Mouse (Mus musculus) midbrain, embryonic 11.5 days (tissue): Measurements from ENCODE around the gene Mmaa. TPM values are rescaled to one million over a fixed set of nuclear protein-coding genes. Genes with fewer than 3 reads are reported as not detected.

Experiments used
- ATAC-seq: fragments of 200-750 bp; cut with Nextera tagmentation; 2 replicates; pipeline ENCODE4 v1.8.0; 2017; ENCODE audit warnings: moderate TSS enrichment, moderate library complexity; ENCODE audit not compliant: low FRiP score
- DNase-seq: peaks from one replicate; pipeline ENCODE4 v3.0.0; 2015; ENCODE audit warnings: low spot score; ENCODE audit errors: missing footprints
- H3K27ac ChIP-seq: fragments of 300-500 bp; sonication (generic); 2 replicates; pipeline ENCODE4 v1.5.1; 2014; ENCODE audit warnings: low read depth, low read length
- H3K27me3 ChIP-seq: fragments of 300-500 bp; sonication (generic); 2 replicates; pipeline ENCODE4 v1.6.1; 2014; ENCODE audit warnings: mild to moderate bottlenecking, low read length, moderate library complexity, mixed read lengths; ENCODE audit not compliant: control insufficient read depth, insufficient read depth
- H3K36me3 ChIP-seq: fragments of 300-500 bp; sonication (generic); 2 replicates; pipeline ENCODE4 v1.6.1; 2014; ENCODE audit warnings: mild to moderate bottlenecking, low read length, moderate library complexity, mixed read lengths; ENCODE audit not compliant: control insufficient read depth, insufficient read depth
- H3K4me1 ChIP-seq: fragments of 300-500 bp; sonication (generic); 2 replicates; pipeline ENCODE4 v1.6.1; 2014; ENCODE audit warnings: low read length; ENCODE audit not compliant: control insufficient read depth, insufficient read depth
- H3K4me2 ChIP-seq: fragments of 300-500 bp; sonication (generic); 2 replicates; pipeline ENCODE4 v1.6.1; 2014; ENCODE audit warnings: mild to moderate bottlenecking, moderate library complexity
- H3K4me3 ChIP-seq: fragments of 300-500 bp; sonication (generic); 2 replicates; pipeline ENCODE4 v1.5.1; 2014; ENCODE audit warnings: low read depth, low read length
- H3K9ac ChIP-seq: fragments of 300-500 bp; sonication (generic); 2 replicates; pipeline ENCODE4 v1.6.1; 2014; ENCODE audit warnings: low read length
- H3K9me3 ChIP-seq: fragments of 300-500 bp; sonication (generic); 2 replicates; pipeline ENCODE4 v1.6.1; 2016; ENCODE audit warnings: low read length; ENCODE audit not compliant: control insufficient read depth
- WGBS: fragments of 180-500 bp; shearing (Covaris S2); extraction: QIAGEN DNeasy Blood & Tissue Kit; methylation state at CpG from one replicate; pipeline ENCODE4 v1.1.7; 2014; 5-methylcytosine and 5-hydroxymethylcytosine counted together
- polyA plus RNA-seq: library from polyadenylated mRNA; unstranded; fragments of >200 nt; fragmentation: Nextera tagmentation; extraction: Ambion mirVana; gene quantifications from 2 replicates; pipeline ENCODE4 v1.2.1, GENCODE M21; 2014

Gene Mmaa
- polyA plus RNA-seq, 1 experiment from 2014 or later, result 10.4 TPM

- WGBS, result 75% methylated on average over 5 of the region's 5 CpGs
- Histone ChIP-seq H3K4me2 (no peak overlapping the region), H3K27ac (no peak overlapping the region), H3K4me1 (no peaks in the 10 kb centered on the region), H3K27me3 (no peaks in the 10 kb centered on the region), H3K9ac (no peak overlapping the region), H3K9me3 (no peaks in the 10 kb centered on the region; the same call in 1 of the 2 replicates), H3K36me3 (no peaks in the 10 kb centered on the region), H3K4me3 (no peak overlapping the region)
- ATAC-seq (no peak), DNase-seq (no peak)
Measured at GRCm38 (mm10) chr8:79222752-79223141, 72.0 kb downstream of the Mmaa start.

GRCm38 (mm10) chr8:79222106-79222751 lies 72.5 kb downstream of the Mmaa start:
- Histone ChIP-seq H3K4me3 (no peak overlapping the region), H3K9me3 (no peaks in the 10 kb centered on the region; the same call in 1 of the 2 replicates), H3K27me3 (no peaks in the 10 kb centered on the region), H3K9ac (no peak overlapping the region), H3K27ac (no peak overlapping the region), H3K36me3 (no peaks in the 10 kb centered on the region), H3K4me1 (no peaks in the 10 kb centered on the region), H3K4me2 (no peak overlapping the region)
- no peak for DNase-seq
- 77% methylated on average over 5 of the region's 5 CpGs for WGBS
- ATAC-seq, result no peak

Other genes starting within 250 kb of the Mmaa start
- not detected in 2 replicates for gene 1700011L22Rik, start 46.4 kb downstream of the Mmaa start, polyA plus RNA-seq
- 55.5 and 63.1 TPM in 2 replicates for gene Smad1, start 104.6 kb upstream of the Mmaa start, polyA plus RNA-seq